Mouse (Mus musculus) intestine, embryonic 15.5 days (tissue): ENCODE results near the gene Sdc3. TPM values are rescaled to one million over a fixed set of nuclear protein-coding genes. Genes with fewer than 3 reads are reported as not detected.
A peak's percentile ranks its signal among the peaks of the same experiment; 100 is the strongest.

Experiments used
- ATAC-seq: fragments of 200-750 bp; cut with Nextera tagmentation; 2 replicates; pipeline ENCODE4 v1.8.0; 2017; ENCODE audit warnings: moderate TSS enrichment, moderate library complexity
- H3K27ac ChIP-seq: fragments of 300-500 bp; sonication (generic); 2 replicates; pipeline ENCODE4 v1.5.1; 2015; ENCODE audit warnings: mild to moderate bottlenecking, inconsistent platforms
- H3K27me3 ChIP-seq: fragments of 300-500 bp; sonication (generic); replicated peaks from 2 replicates; pipeline ENCODE4 v1.6.1; 2015; ENCODE audit warnings: inconsistent platforms
- H3K36me3 ChIP-seq: fragments of 300-500 bp; sonication (generic); 2 replicates; pipeline ENCODE4 v1.6.1; 2015; ENCODE audit warnings: inconsistent platforms
- H3K4me1 ChIP-seq: fragments of 300-500 bp; sonication (generic); replicated peaks from 2 replicates; pipeline ENCODE4 v1.6.1; 2015; ENCODE audit warnings: inconsistent platforms
- H3K4me2 ChIP-seq: fragments of 300-500 bp; sonication (generic); replicated peaks from 2 replicates; pipeline ENCODE4 v1.6.1; 2015; ENCODE audit warnings: mild to moderate bottlenecking, inconsistent platforms
- H3K4me3 ChIP-seq: fragments of 300-500 bp; sonication (generic); replicated peaks from 2 replicates; pipeline ENCODE4 v1.5.1; 2015; ENCODE audit warnings: inconsistent platforms
- H3K9ac ChIP-seq: fragments of 300-500 bp; sonication (generic); 2 replicates; pipeline ENCODE4 v1.6.1; 2015; ENCODE audit warnings: inconsistent platforms
- H3K9me3 ChIP-seq: fragments of 300-500 bp; sonication (generic); 2 replicates; pipeline ENCODE4 v1.6.1; 2016; ENCODE audit warnings: inconsistent platforms
- WGBS: fragments of 180-500 bp; shearing (Covaris S2); methylation state at CpG from one replicate; pipeline ENCODE4 v1.1.7; 2015; 5-methylcytosine and 5-hydroxymethylcytosine counted together
- polyA plus RNA-seq: library from polyadenylated mRNA; unstranded; fragments of >200 nt; fragmentation: Nextera tagmentation; extraction: Ambion mirVana; gene quantifications from 2 replicates; pipeline ENCODE4 v1.2.1, GENCODE M21; 2015

Gene Sdc3
- polyA plus RNA-seq, 1 experiment from 2014 or later, result 20.3 TPM

GRCm38 (mm10) chr4:130797201-130798051 lies 5.1 kb downstream of the Sdc3 start:
- peak overlapping the region; percentile 28; the same call in 1 of the 2 replicates for H3K9ac ChIP-seq

DNA sequence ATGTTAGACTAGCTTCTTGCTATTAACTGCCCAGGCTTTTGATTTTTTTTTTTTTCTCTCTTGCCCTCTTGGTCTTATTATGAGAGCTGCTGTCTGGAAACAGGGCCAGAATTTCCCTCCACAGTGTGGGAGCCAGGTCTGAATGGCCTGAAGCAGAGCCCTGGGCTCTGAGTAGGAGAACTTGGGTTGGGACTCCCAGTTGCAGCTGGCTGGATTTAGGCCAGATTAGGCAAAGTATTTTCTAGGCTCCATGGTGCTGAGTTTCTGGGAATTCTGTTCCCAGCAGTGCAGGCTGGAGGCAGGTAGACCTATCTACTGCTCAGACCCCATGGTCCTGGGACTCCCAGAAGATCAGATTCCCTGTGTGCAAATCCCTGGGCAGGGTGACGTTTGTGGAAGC lies 6.1 kb downstream of the Sdc3 start:
- Histone ChIP-seq H3K4me3 (no peak overlapping the region), H3K27me3 (no peaks in the 10 kb centered on the region), H3K4me1 (peaks cover 50% of the 10 kb centered on the region), H3K36me3 (no peaks in the 10 kb centered on the region), H3K9ac (no peak overlapping the region), H3K27ac (peak overlapping the region; percentile 66), H3K4me2 (0 out of 2 replicates have a peak overlapping the region, but pooled peaks have one; percentile 35), H3K9me3 (no peaks in the 10 kb centered on the region)
- WGBS, result 62% methylated on average over 1 of the region's 1 CpGs
- no peak for ATAC-seq

More at GRCm38 (mm10) chr4:130797201-130798051, 5.1 kb downstream of the Sdc3 start:
- peaks cover 53% of the 10 kb centered on the region for H3K4me1 ChIP-seq
- peak; percentile 34; the same call in 1 of the 2 replicates for ATAC-seq
- H3K9me3 ChIP-seq, result no peaks in the 10 kb centered on the region
- no peak overlapping the region for H3K4me3 ChIP-seq
- 30% methylated on average over 15 of the region's 15 CpGs for WGBS
- H3K4me2 ChIP-seq, result peak overlapping the region; percentile 35
- no peaks in the 10 kb centered on the region for H3K36me3 ChIP-seq
- H3K27ac ChIP-seq, result peak overlapping the region; percentile 66
- no peaks in the 10 kb centered on the region for H3K27me3 ChIP-seq

DNA sequence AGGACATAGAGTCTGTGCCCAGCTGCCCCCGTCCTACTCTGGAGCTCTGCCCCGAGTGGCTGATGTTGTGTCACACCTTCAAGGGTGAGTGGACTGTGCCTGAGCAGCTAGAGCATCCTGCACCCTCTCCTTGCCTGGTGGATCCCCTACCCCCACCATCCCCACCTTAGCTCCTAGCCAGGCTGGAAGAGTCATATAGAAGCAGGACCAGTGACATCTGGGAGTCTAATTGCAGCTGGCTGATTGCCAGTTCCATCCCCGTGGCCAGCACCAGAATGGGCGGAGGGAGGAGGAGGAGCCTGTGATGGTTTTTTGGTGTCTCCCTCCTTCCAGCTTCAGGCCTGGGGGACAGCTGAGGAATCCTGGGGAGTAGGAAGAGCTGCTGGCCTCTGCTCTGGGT lies 6.8 kb downstream of the Sdc3 start:
- WGBS, result 26% methylated on average over 4 of the region's 4 CpGs

GRCm38 (mm10) chr4:130799582-130799981 lies 7.2 kb downstream of the Sdc3 start:
- no peak overlapping the region for H3K9ac ChIP-seq
- H3K4me1 ChIP-seq, result peaks cover 44% of the 10 kb centered on the region

More for the DNA sequence above, 6.8 kb downstream of the Sdc3 start:
- Histone ChIP-seq H3K4me3 (no peak overlapping the region), H3K9me3 (no peaks in the 10 kb centered on the region), H3K9ac (no peak overlapping the region), H3K27ac (peak overlapping the region; percentile 66; the same call in 1 of the 2 replicates), H3K36me3 (no peaks in the 10 kb centered on the region), H3K4me1 (peaks cover 48% of the 10 kb centered on the region), H3K4me2 (no peak overlapping the region), H3K27me3 (no peaks in the 10 kb centered on the region)
- ATAC-seq, result peak; percentile 35

DNA sequence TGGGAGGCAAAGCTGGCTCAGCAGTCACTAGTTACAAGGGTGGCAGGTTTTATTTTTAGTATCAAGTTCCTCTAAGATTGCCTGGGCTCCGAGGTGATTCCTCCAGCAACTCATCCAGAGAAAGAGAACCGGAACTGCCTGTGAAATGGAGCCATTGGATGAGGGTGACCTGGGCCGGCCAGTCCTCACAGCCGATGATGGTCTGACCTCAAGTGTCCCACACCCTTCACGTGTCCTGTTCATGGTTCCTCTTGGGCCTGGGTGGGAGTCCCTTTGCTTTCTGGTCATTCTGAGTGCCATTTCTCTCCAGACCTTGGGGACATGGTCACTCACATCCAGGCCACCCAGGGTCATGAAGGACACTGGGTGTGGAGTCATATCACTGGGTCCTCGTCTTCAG lies 7.8 kb downstream of the Sdc3 start:
- H3K4me3 ChIP-seq, result no peak overlapping the region
- H3K4me1 ChIP-seq, result peaks cover 49% of the 10 kb centered on the region
- H3K36me3 ChIP-seq, result no peaks in the 10 kb centered on the region
- H3K9ac ChIP-seq, result no peak overlapping the region
- H3K9me3 ChIP-seq, result no peaks in the 10 kb centered on the region
- H3K4me2 ChIP-seq, result no peak overlapping the region
- 85% methylated on average over 6 of the region's 6 CpGs for WGBS
- ATAC-seq, result no peak
- no peaks in the 10 kb centered on the region for H3K27me3 ChIP-seq
- H3K27ac ChIP-seq, result no peak overlapping the region

More at GRCm38 (mm10) chr4:130799582-130799981, 7.2 kb downstream of the Sdc3 start:
- Histone ChIP-seq H3K4me3 (no peak overlapping the region), H3K27me3 (no peaks in the 10 kb centered on the region), H3K4me2 (no peak overlapping the region), H3K27ac (no peak overlapping the region), H3K36me3 (no peaks in the 10 kb centered on the region), H3K9me3 (no peaks in the 10 kb centered on the region)
- WGBS, result 72% methylated on average over 5 of the region's 5 CpGs
- ATAC-seq, result no peak

- Histone ChIP-seq H3K27ac (no peak overlapping the region), H3K27me3 (no peaks in the 10 kb centered on the region), H3K4me2 (0 out of 2 replicates have a peak overlapping the region, but pooled peaks have one; percentile 19), H3K4me3 (no peak overlapping the region), H3K9ac (no peak overlapping the region), H3K36me3 (no peaks in the 10 kb centered on the region), H3K4me1 (peaks cover 51% of the 10 kb centered on the region), H3K9me3 (no peaks in the 10 kb centered on the region)
- ATAC-seq, result no peak
- 83% methylated on average over 5 of the region's 5 CpGs for WGBS
Measured at GRCm38 (mm10) chr4:130801198-130801597, 8.9 kb downstream of the Sdc3 start.

GRCm38 (mm10) chr4:130801624-130802329 lies 9.4 kb downstream of the Sdc3 start:
- peak overlapping the region; percentile 19; the same call in 1 of the 2 replicates for H3K4me2 ChIP-seq
- ATAC-seq, result 0 out of 2 replicates have a peak, but pooled peaks have one; percentile 30
- H3K9me3 ChIP-seq, result no peaks in the 10 kb centered on the region
- no peaks in the 10 kb centered on the region for H3K27me3 ChIP-seq
- 55% methylated on average over 10 of the region's 10 CpGs for WGBS
- H3K9ac ChIP-seq, result no peak overlapping the region
- H3K4me1 ChIP-seq, result peaks cover 49% of the 10 kb centered on the region
- peak overlapping the region; percentile 17; the same call in 1 of the 2 replicates for H3K27ac ChIP-seq
- no peaks in the 10 kb centered on the region for H3K36me3 ChIP-seq
- no peak overlapping the region for H3K4me3 ChIP-seq

DNA sequence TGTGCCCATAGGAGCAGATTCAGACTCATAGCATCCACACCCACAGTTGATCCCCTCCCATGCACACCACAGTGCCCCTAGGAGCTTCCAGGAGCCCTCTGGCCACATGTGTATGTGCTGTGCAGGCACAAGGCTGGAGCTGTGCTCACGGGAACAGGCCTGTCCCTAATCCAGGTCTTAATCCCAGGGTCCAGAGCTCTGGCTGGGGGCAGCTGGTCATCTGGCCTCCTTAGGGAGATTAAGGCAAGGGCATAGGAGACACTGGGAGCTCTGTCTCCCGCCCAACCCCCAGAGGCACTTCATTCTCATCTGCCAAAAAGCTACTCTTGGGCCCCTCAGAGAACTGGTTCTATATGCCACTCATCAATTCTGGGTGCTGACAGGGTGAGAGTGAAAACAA lies 11.3 kb downstream of the Sdc3 start:
- 77% methylated on average over 2 of the region's 2 CpGs for WGBS

GRCm38 (mm10) chr4:130804292-130804691 lies 12.0 kb downstream of the Sdc3 start:
- no peaks in the 10 kb centered on the region for H3K9me3 ChIP-seq

More for the DNA sequence above, 11.3 kb downstream of the Sdc3 start:
- no peak for ATAC-seq
- H3K9ac ChIP-seq, result no peak overlapping the region
- no peaks in the 10 kb centered on the region for H3K36me3 ChIP-seq
- peaks cover 32% of the 10 kb centered on the region for H3K4me1 ChIP-seq
- H3K9me3 ChIP-seq, result no peaks in the 10 kb centered on the region
- no peak overlapping the region for H3K4me2 ChIP-seq
- no peak overlapping the region for H3K27ac ChIP-seq
- H3K27me3 ChIP-seq, result no peaks in the 10 kb centered on the region
- no peak overlapping the region for H3K4me3 ChIP-seq

GRCm38 (mm10) chr4:130804771-130805361 lies 12.5 kb downstream of the Sdc3 start:
- Histone ChIP-seq H3K4me1 (peaks cover 19% of the 10 kb centered on the region), H3K9ac (no peak overlapping the region), H3K4me3 (no peak overlapping the region), H3K9me3 (no peaks in the 10 kb centered on the region), H3K27me3 (no peaks in the 10 kb centered on the region), H3K27ac (0 out of 2 replicates have a peak overlapping the region, but pooled peaks have one; percentile 18), H3K36me3 (no peaks in the 10 kb centered on the region), H3K4me2 (no peak overlapping the region)
- WGBS, result 67% methylated on average over 7 of the region's 7 CpGs
- ATAC-seq, result peak; percentile 48; the same call in 1 of the 2 replicates

More at GRCm38 (mm10) chr4:130804292-130804691, 12.0 kb downstream of the Sdc3 start:
- 52% methylated on average over 2 of the region's 2 CpGs for WGBS
- no peak overlapping the region for H3K27ac ChIP-seq
- H3K4me1 ChIP-seq, result peaks cover 25% of the 10 kb centered on the region
- no peak overlapping the region for H3K4me3 ChIP-seq
- no peak for ATAC-seq
- no peaks in the 10 kb centered on the region for H3K36me3 ChIP-seq
- no peaks in the 10 kb centered on the region for H3K27me3 ChIP-seq
- no peak overlapping the region for H3K9ac ChIP-seq
- no peak overlapping the region for H3K4me2 ChIP-seq

DNA sequence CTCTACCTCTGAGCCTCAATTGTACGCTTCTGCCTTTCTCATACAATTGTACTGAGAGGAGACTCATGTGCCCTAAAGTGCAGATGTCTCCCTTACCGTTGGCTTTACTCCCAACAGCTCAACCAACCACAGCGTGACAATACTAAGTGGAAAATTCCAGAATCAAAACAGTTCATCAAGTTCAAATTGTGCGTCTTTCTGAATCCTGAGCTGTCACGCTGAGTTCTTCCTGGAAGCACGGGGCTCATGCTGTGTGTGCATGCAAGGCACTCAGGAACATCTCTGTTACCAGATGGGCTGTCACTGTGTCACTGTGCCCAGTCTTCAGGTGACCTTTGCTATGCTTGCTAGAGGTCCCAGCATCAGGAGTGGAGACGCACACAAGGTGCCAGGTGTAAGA lies 13.4 kb downstream of the Sdc3 start:
- 75% methylated on average over 7 of the region's 7 CpGs for WGBS
- no peaks in the 10 kb centered on the region for H3K9me3 ChIP-seq
- H3K4me2 ChIP-seq, result no peak overlapping the region
- H3K27ac ChIP-seq, result no peak overlapping the region
- H3K4me3 ChIP-seq, result no peak overlapping the region
- H3K36me3 ChIP-seq, result no peaks in the 10 kb centered on the region
- no peak for ATAC-seq
- peaks cover 18% of the 10 kb centered on the region for H3K4me1 ChIP-seq
- H3K27me3 ChIP-seq, result no peaks in the 10 kb centered on the region
- H3K9ac ChIP-seq, result no peak overlapping the region

DNA sequence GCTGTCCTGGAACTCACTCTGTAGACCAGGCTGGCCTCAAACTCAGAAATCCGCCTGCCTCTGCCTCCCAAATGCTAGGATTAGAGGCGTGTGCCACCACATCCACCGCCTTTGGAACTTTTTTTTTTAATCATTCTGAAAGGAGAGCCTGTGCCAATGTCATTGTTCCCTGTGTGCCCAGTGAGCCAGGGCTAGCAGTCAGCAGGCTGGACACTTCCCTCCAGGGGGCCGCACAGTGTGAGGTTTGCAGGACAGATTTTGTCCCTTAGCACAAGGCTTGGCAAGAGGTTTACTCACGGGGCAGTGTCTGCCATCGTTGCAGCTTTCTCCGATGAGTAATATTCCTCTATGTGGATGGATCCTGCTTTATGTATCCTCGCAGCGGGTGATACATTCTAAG lies 14.4 kb downstream of the Sdc3 start:
- no peak for ATAC-seq
- Histone ChIP-seq H3K27me3 (no peaks in the 10 kb centered on the region), H3K4me2 (no peak overlapping the region), H3K36me3 (no peaks in the 10 kb centered on the region), H3K27ac (no peak overlapping the region), H3K9ac (no peak overlapping the region), H3K9me3 (no peaks in the 10 kb centered on the region), H3K4me1 (peaks cover 15% of the 10 kb centered on the region), H3K4me3 (no peak overlapping the region)
- WGBS, result 88% methylated on average over 9 of the region's 9 CpGs
